Mouse (Mus musculus) cerebellum, adult 2 months (tissue): ENCODE data around the gene Agap1. TPM values are rescaled to one million over a fixed set of nuclear protein-coding genes. Genes with fewer than 3 reads are reported as not detected.
A peak's percentile ranks its signal among the peaks of the same experiment; 100 is the strongest.

Source experiments
- DNase-seq, 2 experiments: peaks; one replicate each; pipeline ENCODE4 v3.0.0; 2021
- H3K27ac ChIP-seq: fragments of 200-500 bp; 2 replicates; pipeline ENCODE4 v1.5.1; 2012; ENCODE audit warnings: low read length, control low read depth, inconsistent platforms; ENCODE audit not compliant: insufficient read depth
- H3K27me3 ChIP-seq: fragments of 200-500 bp; 2 replicates; pipeline ENCODE4 v1.6.1; 2012; ENCODE audit warnings: inconsistent platforms, mild to moderate bottlenecking, low read length, moderate library complexity; ENCODE audit not compliant: control insufficient read depth, insufficient read depth
- H3K4me1 ChIP-seq: fragments of 200-500 bp; 2 replicates; pipeline ENCODE4 v1.6.1; 2011; ENCODE audit warnings: low read length; ENCODE audit not compliant: control insufficient read depth, insufficient read depth
- H3K4me3 ChIP-seq: fragments of 200-500 bp; replicated peaks from 2 replicates; pipeline ENCODE3; 2011; ENCODE audit warnings: mild to moderate bottlenecking, low read depth, low read length, control low read depth; ENCODE audit not compliant: insufficient read depth
- CTCF ChIP-seq: fragments of 200-500 bp; IDR thresholded peaks from 2 replicates; pipeline ENCODE4 v1.5.1; 2011; ENCODE audit warnings: low read depth, mild to moderate bottlenecking, control low read depth, low read length, moderate library complexity, borderline replicate concordance; ENCODE audit not compliant: insufficient read depth
- POLR2A ChIP-seq: fragments of 200-500 bp; IDR thresholded peaks from 2 replicates; pipeline ENCODE4 v1.6.1; 2011; ENCODE audit warnings: low read length, control low read depth, borderline replicate concordance; ENCODE audit not compliant: insufficient read depth
- WGBS: fragments of 180-500 bp; shearing (Covaris S2); methylation state at CpG from one replicate; pipeline ENCODE4 v1.1.7; 2018; 5-methylcytosine and 5-hydroxymethylcytosine counted together
- polyA plus RNA-seq: library from polyadenylated mRNA; depleted of rRNA; stranded (reverse); fragments of >200 nt; gene quantifications from 2 replicates; pipeline ENCODE4 v1.2.3, GENCODE M21; 2012

The Agap1 gene
- polyA plus RNA-seq, 1 experiment = 82.9 TPM

- no peak for DNase-seq
- 89% methylated on average over 7 of the region's 7 CpGs for WGBS
- H3K4me1 ChIP-seq = peaks cover 4% of the 10 kb centered on the region; the same call in 1 of the 2 replicates
- H3K4me3 ChIP-seq = no peak overlapping the region
- H3K27me3 ChIP-seq = no peaks in the 10 kb centered on the region
- TF ChIP-seq POLR2A (no peak), CTCF (no peak)
- no peak overlapping the region for H3K27ac ChIP-seq
Observed at GRCm38 (mm10) chr1:89450139-89450538, 4.5 kb upstream of the Agap1 start.

DNA sequence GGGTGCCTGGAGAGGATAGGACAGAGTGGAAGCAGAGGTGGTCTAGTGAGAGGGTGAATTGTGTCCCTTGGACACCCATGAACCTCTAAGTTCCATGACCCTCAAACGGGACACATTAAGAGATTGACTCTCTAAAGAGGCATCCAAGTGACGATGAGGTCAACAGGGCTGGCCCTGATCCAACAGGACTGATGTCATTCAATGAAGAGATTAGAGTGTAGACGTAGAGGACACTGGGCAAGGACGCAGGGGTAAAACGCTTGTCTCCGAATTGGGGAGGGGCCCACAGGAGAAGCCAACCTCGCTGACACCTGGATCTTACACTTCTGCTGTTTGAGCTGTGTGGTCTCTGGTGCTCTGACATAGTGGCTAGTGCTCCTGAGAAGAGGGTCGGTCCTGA lies 2.5 kb upstream of the Agap1 start:
- TF ChIP-seq CTCF (no peak), POLR2A (no peak)
- Histone ChIP-seq H3K4me3 (no peak overlapping the region), H3K27me3 (no peaks in the 10 kb centered on the region), H3K27ac (no peak overlapping the region), H3K4me1 (peaks cover 9% of the 10 kb centered on the region)
- WGBS = 81% methylated on average over 8 of the region's 8 CpGs
- no peak for DNase-seq

GRCm38 (mm10) chr1:89453666-89454065 lies 940 bp upstream of the Agap1 start:
- TF ChIP-seq CTCF (no peak), POLR2A (no peak)
- Histone ChIP-seq H3K4me1 (peaks cover 14% of the 10 kb centered on the region), H3K27ac (peak overlapping the region; percentile 20; the same call in 1 of the 2 replicates), H3K4me3 (peak overlapping the region; percentile 81), H3K27me3 (no peaks in the 10 kb centered on the region)
- WGBS = 28% methylated on average over 6 of the region's 6 CpGs
- DNase-seq = peak; percentile 36 to 42

DNA sequence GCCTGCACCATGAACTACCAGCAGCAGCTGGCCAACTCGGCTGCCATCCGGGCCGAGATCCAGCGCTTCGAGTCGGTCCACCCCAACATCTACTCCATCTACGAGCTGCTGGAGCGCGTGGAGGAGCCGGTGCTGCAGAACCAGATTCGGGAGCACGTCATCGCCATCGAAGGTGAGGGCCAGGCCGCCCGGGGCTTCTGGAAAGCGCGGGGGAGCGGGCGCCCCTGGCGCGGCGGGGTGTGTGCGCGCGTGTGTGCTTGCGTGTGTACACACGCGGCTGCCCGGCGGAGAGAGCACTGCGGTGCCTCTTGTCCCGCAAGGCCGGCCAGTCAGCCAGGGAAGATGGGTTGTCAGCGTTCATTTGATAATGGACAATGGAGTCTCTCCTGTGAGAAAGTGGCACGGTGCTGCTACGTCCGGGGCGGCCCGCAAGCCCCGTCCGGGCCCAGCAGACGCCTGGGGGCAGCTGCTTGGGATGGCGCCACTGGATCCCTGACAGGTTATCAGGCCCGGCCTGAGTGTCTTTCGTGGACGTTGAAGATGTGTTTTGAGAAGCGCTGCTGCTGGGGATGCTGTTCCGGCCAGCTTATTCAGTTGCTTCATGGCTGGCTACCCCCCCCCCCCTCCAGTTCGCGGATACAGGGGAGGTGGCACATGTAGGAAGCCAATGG lies 950 bp downstream of the Agap1 start:
- Histone ChIP-seq H3K4me3 (peak overlapping the region; percentile 78), H3K27me3 (no peaks in the 10 kb centered on the region), H3K4me1 (peaks cover 18% of the 10 kb centered on the region), H3K27ac (peak overlapping the region; percentile 71)
- DNase-seq = peak; percentile 65 to 75
- under 1% methylated on average over 51 of the region's 51 CpGs for WGBS
- TF ChIP-seq CTCF (no peak), POLR2A (no peak)

DNA sequence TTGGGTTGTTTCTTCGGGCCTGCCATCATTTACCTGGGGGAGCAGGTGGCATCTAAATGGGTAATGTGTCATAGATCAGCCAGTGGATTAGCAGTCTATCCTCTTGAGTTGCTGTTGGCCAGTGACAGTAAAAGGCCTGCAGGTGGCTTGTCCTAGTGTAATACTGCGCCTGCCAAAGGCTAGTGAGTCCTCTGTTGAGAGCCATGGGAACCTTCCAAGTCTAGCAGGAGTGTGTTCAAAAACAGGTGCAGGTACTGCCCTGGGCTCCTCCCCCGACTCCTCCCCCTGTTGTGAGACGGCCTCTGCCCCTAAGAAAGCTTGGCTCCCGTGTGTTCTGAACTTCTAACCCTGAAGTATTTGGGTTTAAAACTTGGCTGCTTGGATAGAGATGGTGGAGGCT lies 1.9 kb downstream of the Agap1 start:
- Histone ChIP-seq H3K4me3 (peak overlapping the region; percentile 78), H3K4me1 (peaks cover 23% of the 10 kb centered on the region), H3K27me3 (no peaks in the 10 kb centered on the region), H3K27ac (peak overlapping the region; percentile 71)
- WGBS = 3% methylated on average over 5 of the region's 5 CpGs
- peak; percentile 82 to 95 for DNase-seq
- TF ChIP-seq POLR2A (no peak), CTCF (peak; percentile 57)

GRCm38 (mm10) chr1:89457126-89458031 lies 2.8 kb downstream of the Agap1 start:
- no peak for TF ChIP-seq POLR2A
- no peak for TF ChIP-seq CTCF
- Histone ChIP-seq H3K27me3 (no peaks in the 10 kb centered on the region), H3K27ac (peak overlapping the region; percentile 65), H3K4me3 (peak overlapping the region; percentile 78), H3K4me1 (peaks cover 30% of the 10 kb centered on the region)
- 42% methylated on average over 17 of the region's 17 CpGs for WGBS
- DNase-seq = peak in 1 of 2 experiments; percentile 78

DNA sequence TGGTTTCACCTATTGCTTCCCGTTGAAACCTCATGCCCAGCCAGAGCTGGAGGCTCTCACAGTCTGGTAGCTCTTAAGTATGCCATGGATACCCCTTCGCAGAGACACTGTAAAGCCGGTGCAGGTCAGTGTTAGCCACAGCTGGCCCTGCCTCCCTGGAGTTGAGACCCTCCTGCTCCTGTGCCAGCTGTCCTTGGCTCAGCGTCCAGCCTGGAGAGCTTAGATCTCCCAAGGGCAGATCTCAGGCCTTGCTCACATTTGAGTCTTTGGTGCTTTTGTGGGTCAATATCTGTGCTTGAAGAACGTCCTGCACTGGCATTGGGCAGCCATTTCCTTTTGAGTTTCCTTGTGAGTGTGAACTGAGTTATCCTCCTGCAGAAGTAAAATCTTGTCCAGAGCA lies 7.3 kb downstream of the Agap1 start:
- no peak overlapping the region for H3K4me3 ChIP-seq
- H3K27ac ChIP-seq = no peak overlapping the region
- TF ChIP-seq POLR2A = no peak
- no peak for TF ChIP-seq CTCF
- peaks cover 46% of the 10 kb centered on the region for H3K4me1 ChIP-seq
- H3K27me3 ChIP-seq = no peaks in the 10 kb centered on the region
- 50% methylated on average over 5 of the region's 5 CpGs for WGBS
- no peak for DNase-seq

DNA sequence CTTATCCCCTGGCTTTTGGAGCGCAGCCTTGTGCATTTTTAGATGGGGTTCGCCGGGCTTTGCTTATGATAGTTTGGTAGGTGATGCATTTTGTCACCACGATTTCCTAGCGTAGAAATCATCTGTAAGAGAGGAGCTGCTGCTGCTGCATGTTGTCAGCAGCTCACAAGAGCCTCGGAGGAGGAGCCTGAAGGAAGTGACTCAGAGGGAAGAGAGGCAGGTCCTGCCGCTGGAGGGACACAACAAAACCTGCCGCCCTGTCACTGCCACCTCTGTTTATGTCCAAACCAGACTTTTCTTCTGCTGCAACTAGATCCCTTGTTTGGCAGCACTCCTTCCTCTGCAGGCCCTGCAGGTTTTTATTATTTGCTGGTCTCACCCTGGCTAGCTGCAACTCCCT lies 8.5 kb downstream of the Agap1 start:
- H3K27ac ChIP-seq = no peak overlapping the region
- 40% methylated on average over 8 of the region's 8 CpGs for WGBS
- TF ChIP-seq CTCF (no peak), POLR2A (no peak)
- no peak overlapping the region for H3K4me3 ChIP-seq
- H3K27me3 ChIP-seq = no peaks in the 10 kb centered on the region
- peaks cover 53% of the 10 kb centered on the region for H3K4me1 ChIP-seq
- no peak for DNase-seq
